Mouse (Mus musculus) cerebellum, postnatal 25 days (tissue): ENCODE data around the gene Psme3.
"Not testable (repeated sequence)": the region's sequence is repeated elsewhere in the genome, so short reads cannot be mapped to it uniquely, and the experiment has no call there.

ENCODE experiments used
- DNase-seq, 2 experiments: peaks; one replicate each; pipeline ENCODE4 v3.0.0; 2021; ENCODE audit warnings: mixed read lengths in 2 of 2

The Psme3 gene

DNA sequence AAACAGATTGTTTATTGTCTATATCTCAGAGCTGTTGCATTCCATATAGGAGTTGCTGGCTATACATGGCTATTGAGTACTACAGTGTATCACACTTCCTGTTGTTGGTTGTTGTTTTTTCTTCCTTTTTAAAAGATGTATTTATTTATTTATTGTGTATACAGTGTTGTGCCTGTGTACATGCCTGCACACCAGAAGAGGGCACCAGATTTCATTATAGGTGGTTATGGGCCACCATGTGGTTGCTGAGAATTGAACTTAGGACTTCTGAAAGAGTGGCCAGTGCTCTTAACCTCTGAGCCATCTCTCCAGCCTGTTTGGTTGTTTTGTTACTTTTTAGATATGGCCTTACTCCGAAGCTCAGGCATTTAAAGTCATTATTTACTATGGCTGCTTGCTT lies 1.4 kb upstream of the Psme3 start:
- DNase-seq: no peak

DNA sequence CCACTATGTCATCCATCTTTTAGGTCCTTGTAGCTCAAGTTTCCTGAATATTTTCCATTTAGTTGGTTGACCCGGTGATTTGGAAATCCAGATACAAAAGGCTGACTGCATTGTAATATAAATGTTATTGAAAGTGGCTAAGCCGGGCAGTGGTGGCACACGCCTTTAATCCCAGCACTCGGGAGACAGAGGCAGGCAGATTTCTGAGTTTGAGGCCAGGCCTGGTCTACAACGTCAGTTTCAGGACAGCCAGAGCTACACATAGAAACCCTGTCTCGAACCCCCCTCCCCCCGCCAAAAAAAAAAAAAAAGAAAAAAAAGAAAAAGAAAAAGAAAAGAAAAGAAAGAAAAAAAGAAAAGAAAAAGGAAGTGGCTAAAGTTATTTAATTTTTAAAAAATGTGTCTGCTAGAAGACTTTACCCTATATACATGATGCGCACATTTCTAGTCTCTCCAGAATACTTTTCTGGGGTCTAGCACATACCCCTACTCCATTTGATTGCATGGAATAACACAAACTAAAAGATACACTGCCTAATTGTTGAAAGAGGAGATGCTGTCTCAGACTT lies 847 bp upstream of the Psme3 start:
- no peak for DNase-seq

DNA sequence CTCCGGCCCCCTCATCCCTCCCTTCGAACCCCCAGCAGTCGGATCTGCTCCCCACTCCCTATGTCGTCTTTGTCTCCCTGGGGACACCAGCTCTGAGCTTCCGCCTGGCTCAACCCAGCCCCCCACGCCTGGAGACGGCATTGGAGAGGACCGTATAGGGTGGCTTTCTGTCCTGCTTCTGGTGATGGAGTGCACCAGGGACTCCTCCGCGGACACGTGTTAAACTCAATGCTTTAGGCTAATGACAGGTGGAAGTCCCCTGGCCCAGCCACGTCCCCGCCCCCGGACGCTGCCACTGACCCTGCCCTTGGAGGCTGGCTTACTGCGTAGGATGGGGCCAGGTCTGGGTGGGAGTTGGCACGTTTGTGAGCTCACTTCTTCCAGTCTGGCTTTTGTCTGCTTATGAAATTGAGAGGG lies 496 bp downstream of the Psme3 start:
- no peak for DNase-seq

GRCm38 (mm10) chr11:101323609-101324008 lies 7.6 kb downstream of the Psme3 start:
- DNase-seq: peak; percentile 76 to 85

DNA sequence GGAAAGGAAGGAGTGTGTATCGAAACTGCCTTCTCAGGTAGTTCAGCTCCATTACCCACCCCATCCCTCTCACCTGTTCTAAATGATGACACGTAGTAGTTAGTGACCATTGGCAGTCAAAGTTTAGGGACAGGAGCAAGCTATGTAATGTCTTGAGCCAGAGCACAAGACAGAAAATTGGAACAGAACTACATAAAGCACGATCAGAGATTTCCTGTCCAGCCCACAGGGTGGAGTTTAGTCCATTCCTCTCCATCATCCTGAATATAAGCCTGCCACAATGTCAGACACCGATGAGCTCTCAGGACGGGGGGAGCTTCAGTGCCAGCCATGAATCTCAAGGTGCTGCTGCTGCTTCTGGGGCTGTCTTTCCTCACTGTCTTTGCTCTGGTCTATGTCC lies 8.8 kb downstream of the Psme3 start, which contains the start of gene Aoc2:
TSS of gene Aoc2 (plus strand) at position 301 of the 400 bp plus-strand sequence.
- no peak for DNase-seq

- DNase-seq: not testable (repeated sequence)
Observed at GRCm38 (mm10) chr11:101325201-101325600, 9.2 kb downstream of the Psme3 start.

GRCm38 (mm10) chr11:101326147-101326546 lies 10.1 kb downstream of the Psme3 start:
- no peak for DNase-seq

GRCm38 (mm10) chr11:101327311-101327710 lies 11.3 kb downstream of the Psme3 start:
- no peak for DNase-seq

DNA sequence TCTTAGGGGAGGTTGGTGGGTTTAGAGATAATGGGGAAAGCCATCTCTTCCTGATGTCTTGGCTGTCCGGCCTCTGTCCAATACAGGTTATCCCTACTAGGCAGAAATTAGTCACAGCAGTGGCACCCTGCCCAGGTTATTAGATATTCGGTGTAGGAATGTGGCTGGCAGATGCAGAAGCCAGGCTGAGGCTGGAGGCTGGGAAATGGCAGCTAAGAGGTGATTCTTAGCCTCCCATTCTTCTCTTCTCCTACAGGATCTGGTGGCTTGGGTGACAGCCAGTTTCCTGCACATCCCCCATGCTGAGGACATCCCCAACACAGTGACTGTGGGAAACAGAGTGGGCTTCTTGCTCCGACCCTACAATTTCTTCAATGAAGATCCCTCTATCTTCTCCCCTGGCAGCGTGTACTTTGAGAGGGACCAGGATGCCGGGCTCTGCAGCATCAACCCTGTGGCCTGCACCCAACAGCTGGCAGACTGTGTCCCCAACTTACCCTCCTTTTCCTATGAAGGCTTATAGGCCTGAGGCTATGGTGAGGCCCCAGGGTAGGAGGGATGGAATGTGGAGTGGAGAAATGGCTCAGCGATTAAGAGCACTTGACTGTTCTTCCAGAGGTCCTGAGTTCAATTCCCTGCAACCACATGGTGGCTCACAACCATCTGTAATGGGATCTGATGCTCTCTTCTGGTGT lies 13.1 kb downstream of the Psme3 start:
- DNase-seq: peak in 1 of 2 experiments; percentile 52

DNA sequence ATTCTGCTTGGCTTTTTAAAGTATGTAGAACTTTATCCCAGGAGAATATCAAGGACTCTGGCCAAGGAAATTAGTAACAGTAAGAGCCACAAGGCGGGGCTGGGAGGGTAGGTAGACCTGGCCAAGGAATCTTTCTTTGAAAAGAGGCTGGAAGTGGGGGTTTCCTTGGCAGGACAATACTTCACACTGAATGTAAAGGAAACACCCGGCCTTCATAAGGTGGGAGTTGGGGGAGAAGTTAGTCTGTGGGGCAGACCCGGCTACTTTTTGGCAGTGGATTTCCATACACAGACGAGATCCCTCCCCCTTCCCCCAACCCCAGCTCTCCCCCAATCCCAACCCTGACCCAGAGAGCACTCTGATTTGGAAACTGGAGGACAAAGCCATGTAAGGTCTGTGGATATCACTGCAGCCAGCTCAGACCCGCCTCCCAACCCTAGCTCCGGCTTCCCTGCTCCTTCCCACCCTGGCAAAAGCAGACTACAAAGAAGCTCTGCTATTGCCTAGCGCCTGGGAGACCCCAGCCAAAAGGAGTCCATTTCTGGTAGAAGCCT lies 14.4 kb downstream of the Psme3 start, which contains the start of gene Aoc3:
TSS of gene Aoc3 (plus strand) at position 235 of the 554 bp plus-strand sequence.
- DNase-seq: no peak

GRCm38 (mm10) chr11:101330961-101331360 lies 14.9 kb downstream of the Psme3 start:
- DNase-seq: not testable (repeated sequence)

DNA sequence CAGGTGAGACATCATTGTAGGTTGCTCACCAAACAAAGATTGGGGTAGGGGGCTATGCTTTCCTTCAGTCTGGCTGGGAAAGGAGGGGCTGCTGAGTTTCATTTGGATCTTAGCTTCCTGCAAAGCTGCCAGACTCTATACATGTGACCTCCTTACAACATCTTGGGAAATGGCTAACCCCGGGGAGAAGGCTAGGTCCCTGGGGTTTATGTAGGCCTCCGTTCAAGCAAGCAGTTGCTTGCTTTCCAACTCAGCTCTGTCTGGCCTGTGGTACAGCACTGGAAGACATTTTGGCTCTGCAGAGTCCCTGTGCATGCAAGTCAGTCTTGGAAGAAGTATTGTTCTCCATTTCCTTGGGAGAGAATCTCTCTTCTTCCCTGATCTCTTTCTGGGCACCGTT lies 16.5 kb downstream of the Psme3 start:
- DNase-seq: no peak

GRCm38 (mm10) chr11:101334023-101334422 lies 18.0 kb downstream of the Psme3 start:
- no peak for DNase-seq

GRCm38 (mm10) chr11:101334516-101334915 lies 18.5 kb downstream of the Psme3 start:
- no peak for DNase-seq

GRCm38 (mm10) chr11:101335685-101336084 lies 19.7 kb downstream of the Psme3 start:
- DNase-seq: no peak

DNA sequence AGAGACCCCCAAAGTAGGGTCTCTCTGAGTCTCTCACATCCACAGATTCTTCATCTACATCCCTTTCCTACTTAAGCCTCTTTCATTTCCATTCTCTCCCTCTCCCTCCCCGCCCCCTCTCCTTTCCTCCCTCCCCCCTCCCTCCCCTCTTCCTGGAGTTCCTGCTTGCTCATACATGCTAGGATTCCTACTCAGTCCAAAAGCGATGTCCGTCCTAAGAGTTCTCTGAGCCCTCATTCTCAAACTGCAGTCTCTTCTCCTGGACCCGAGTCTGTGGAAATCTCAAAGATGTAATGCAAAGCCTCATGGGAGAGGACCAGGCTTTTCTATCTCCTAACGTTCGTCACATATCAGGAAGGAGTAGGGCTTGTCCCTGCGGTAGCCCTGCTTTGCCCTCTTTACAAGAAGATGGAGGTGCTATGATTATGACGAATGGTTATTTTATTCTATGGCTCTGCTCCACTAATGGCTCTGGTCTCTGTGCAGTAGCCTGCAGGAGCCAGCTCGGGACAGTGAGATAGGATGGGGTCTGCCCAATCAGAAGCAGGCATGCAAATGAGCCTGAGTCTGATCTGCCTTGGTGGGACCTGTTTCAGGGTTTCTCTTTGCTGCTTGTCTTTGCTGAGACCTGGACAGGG lies 22.2 kb downstream of the Psme3 start:
- DNase-seq: peak; percentile 47 to 53

DNA sequence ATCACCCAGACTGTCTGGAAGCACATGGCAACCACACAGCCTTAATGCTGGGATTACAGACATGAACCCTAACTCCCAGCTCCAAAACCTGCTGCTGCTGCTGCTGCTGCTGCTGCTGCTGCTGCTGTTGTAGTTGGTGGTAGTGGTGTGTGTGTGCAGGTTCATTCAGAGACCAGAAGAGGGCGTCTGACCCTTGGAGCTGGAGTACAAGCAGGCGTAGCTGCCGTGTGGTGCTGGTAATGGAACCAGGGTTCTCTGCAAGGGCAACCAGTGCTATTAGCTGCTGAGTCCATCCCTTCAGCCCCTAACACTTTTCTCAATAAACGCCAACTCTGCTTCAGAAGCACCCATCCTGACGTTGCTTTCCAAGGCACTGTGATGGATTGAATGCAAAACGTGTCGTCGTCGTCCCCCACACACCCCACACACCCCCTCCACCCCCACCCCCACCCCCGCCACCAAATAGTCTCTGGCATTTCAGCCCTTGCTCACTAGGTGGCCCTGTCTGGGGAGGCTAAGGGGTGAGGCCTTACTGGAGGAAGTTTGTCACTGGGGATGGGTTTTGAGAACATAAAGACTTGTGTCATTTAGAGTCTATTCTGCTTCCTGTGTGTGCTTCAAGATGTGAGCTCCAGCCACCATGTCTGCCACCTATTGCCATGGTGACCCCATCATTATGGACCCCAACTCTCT lies 31.2 kb downstream of the Psme3 start:
- DNase-seq: no peak

GRCm38 (mm10) chr11:101348774-101349173 lies 32.8 kb downstream of the Psme3 start:
- DNase-seq: no peak

DNA sequence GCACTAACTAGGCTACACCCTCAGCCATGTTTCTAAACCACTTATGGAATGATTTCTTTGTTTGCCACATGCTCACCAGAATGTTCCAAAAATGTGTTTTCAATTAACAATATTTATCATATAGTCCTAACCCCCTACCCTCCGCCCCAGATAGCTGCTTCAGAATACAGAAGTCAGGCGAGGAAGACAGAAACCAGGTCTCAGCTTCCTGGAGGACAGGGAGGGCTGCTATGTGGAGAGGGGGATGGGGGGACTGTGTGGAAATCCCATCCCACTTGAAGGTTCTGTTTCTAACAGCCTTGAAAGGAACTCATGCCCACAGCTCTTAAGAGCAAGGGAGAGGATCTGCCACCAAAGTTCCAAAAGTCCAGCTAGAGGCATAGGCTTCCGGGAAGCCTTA lies 33.2 kb downstream of the Psme3 start:
- DNase-seq: no peak

DNA sequence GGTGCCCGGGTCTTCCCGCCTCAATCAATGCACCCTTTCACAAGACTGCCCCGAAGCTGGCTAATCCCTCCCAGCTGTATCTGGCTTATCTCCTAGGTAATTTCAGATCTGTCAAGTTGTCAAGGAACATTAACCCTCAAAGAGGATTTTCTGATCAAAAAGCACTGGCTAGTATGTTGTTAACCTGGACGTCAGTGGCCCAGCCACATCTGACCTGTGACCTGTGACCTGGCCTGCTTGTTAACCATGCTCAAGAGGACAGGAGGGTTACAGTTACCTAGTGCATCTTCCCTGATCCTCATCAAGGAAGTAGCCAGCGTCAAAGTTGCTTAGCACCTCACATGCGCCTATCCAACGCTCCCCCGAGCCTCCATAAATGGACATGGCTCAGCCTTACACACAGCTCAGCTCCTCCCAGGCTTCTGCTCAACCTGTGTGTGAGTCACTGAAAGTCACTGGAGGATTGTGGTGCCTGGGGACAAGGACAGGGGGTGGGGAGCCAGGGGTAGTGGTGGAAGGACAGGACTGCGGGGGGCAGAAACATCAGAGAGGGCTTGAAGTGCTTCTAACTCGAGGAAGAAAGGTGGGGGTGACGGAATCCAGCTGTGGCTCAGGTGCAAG lies 35.2 kb downstream of the Psme3 start:
- no peak for DNase-seq

- DNase-seq: no peak
Observed at GRCm38 (mm10) chr11:101351721-101352111, 35.7 kb downstream of the Psme3 start.

DNA sequence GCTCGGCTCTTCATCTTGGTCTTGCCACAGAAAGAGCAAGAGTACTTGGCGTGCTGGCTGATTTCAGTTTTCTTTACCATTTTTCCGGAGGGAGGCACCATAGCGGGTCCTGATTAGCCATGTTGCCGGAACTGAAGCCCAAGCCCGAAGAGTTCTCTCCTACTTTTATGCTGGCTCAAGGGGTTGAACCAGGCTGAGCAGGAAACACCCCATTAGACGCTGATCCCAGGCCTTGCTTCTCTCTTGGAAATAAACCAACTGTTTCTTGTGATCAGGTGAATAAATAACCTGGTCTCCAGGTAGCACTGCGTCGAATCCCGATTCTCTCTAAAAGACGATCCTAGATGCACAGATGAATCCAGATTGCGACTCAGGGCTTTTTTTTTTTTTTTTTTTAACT lies 37.4 kb downstream of the Psme3 start:
- no peak for DNase-seq
